Mouse (Mus musculus): ENCODE data around the gene Dcaf6.

Gene Dcaf6

DNA sequence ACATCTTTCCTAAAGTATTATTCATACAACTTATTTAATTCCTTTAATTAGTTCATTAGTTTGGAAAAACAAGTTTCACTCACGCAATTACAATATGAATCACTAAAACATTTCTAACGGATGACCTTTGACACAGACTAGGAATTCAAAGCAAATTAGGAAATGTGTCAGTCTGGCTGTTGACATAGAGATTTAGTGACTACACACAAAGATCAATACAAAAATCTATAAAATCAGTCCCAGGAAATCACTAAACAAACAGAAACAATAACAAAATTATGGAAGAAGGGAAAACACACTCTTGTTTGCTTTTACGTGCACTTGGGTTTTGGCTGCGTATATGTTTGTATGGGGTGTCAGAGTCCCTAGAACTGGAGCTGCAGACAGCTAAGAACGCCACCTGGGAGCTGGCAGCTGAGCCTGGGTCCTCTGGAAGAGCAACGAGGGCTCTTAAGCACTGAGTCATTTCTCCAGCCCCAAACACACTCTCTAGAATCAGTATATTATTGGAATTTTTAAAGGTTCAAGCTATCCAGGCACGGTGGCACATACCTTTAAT, 38.8 kb downstream of the Dcaf6 start:
- CTCF ChIA-PET = no interaction called here

- CTCF ChIA-PET = no interaction called here
Observed at GRCm38 (mm10) chr1:165396401-165396805, 63.9 kb downstream of the Dcaf6 start.

- CTCF ChIA-PET = no interaction called here
Observed at GRCm38 (mm10) chr1:165395940-165396339, 64.3 kb downstream of the Dcaf6 start.

DNA sequence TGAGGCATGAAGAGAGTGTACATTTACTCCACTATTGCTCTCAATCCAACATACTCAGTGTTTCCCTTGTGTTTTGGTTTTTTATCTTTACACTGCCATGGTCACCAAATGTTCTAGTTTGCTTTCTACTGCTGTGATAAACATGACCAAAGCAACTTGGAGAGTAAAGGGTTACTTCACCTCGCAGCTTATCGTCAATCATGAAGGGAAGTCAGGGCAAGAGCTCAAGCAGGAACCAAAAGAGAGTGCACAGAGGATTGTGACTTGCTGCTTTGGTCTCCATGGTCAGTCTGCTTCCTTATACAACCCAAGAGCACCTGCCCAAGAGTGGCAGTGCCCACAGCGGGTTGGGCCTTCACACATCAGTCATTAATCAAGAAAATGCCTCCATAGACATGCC, 65.4 kb downstream of the Dcaf6 start:
- CTCF ChIA-PET = no interaction called here

DNA sequence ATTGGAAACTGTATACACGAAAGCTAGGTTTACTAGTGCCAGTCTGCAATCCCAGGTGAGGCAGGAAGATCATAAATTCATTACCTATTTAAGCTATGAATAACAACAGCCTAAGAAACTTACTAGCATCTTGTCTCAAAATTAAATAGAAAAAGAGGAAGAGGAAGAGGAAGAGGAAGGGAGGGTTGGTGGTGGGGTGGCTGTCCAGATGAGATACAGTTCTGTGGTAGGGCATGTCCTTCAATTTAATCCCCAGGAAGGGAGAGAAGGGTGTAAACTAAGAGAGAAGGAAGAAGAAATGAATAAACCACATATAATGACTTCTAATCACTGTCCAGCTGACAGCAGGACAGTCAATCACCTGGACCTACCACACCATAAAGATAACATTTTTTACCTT, 67.2 kb downstream of the Dcaf6 start:
- CTCF ChIA-PET = no interaction called here

DNA sequence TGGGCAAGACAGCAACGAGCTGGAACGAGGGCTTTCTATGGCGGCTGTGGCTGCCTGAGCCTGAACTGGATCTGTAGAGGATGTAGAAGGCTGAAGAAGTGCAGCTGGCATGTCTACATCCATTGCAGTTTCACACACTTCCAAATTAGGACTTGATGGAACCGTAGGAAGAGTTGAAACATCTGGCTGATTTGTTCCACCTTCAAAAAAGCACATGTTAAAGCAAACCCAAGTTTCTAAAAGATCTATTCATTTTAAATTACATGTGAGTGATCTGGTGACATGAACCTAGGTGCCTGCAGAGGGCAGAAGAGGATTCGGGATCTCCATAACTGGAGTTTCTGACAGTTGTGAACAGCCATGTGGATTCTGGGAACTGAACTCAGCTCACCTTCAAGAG, 71.6 kb downstream of the Dcaf6 start:
- CTCF ChIA-PET = no interaction called here

GRCm38 (mm10) chr1:165386525-165386923, 73.8 kb downstream of the Dcaf6 start:
- CTCF ChIA-PET = no interaction called here

GRCm38 (mm10) chr1:165385810-165386524, 74.3 kb downstream of the Dcaf6 start:
- CTCF ChIA-PET = no interaction called here

GRCm38 (mm10) chr1:165373839-165374238, 86.4 kb downstream of the Dcaf6 start:
- CTCF ChIA-PET = no interaction called here

DNA sequence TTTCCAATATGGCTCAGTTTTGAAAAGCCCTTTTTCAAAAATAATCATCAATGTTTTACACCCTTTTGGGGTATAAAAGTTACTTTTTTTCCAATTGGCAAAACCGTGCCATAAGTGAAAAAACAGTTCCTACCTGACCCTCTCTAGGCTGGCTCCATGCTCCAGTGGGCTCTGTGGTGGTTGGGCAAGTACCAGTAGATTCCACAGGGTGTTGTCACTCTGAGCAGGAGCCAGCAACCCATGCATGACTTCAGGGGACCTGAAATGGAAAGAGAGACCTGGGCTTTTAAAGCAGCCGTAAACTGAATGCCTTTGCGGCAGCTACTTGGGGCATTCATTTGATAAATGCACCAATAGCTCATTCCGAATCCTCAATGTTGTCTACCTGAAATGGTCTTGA, 89.3 kb downstream of the Dcaf6 start:
- CTCF ChIA-PET = no interaction called here

- CTCF ChIA-PET = no interaction called here
Observed at GRCm38 (mm10) chr1:165365057-165365456, 95.2 kb downstream of the Dcaf6 start.

DNA sequence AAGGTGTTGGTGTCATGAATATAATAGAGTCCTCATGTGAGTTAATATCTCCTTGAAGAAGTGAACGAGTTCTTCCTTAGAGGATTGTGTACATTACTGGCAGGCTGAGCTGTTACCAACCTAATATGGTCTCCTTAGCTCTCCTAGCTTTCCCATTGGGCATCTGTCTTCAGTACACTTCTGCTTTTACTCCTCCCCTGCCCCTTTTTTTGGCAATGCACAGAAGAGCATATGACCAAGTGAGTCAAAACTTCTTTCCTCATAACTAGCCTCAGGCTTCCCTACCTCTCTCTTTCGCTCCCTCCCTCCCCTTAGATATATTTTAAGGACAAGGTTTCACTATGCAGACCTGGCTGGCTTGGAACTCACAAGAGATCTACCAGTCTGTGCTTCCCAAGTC, 97.0 kb downstream of the Dcaf6 start:
- CTCF ChIA-PET = no interaction called here

- CTCF ChIA-PET = no interaction called here
Observed at GRCm38 (mm10) chr1:165356347-165356746, 103.9 kb downstream of the Dcaf6 start.

- CTCF ChIA-PET = no interaction called here
Observed at GRCm38 (mm10) chr1:165348627-165349026, 111.6 kb downstream of the Dcaf6 start.

DNA sequence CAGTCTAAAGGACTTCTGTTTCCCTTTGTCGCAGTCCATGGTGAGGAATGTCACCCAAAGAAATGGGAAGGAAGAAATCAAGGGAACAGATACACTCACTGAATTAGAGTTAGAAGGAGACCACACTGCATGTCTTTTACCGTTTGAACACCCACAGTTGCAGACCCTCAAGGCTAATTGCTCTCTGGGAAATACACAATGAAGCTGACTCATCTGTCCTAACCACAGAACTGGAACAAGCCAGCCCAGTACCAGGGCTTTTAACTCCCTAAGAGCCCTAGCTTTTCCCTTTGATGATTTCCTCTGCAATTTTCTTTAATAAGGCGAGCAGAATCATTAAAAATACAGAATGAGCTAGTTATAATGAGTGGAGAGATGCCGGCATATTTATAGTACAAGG, 115.8 kb downstream of the Dcaf6 start:
- CTCF ChIA-PET = no interaction called here

- CTCF ChIA-PET = no interaction called here
Observed at GRCm38 (mm10) chr1:165342126-165342525, 118.1 kb downstream of the Dcaf6 start.

GRCm38 (mm10) chr1:165332797-165333196, 127.5 kb downstream of the Dcaf6 start:
- CTCF ChIA-PET = interaction anchor here (0.6 kb wide), 1 partner anchor 257 kb away, joined by 3 read pairs; no protein-coding TSS in a partner anchor

DNA sequence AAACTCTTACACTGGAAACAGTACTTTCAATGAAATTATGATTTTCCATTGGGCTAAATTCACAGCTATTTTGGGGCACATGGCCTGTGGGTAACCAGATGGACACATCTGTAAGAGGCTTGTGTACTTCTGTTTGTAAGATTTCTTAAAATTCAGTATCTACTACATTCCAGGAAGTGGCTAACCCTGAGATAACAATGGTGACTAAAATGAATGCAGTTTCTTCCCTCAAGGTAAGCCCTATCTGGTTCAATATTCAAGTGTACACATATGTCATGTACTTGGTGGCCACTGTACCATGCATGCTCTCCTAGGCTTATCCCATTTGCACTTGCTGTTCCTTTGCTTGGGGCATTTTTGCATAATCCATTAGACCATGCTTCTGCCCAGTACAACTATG, 129.4 kb downstream of the Dcaf6 start:
- CTCF ChIA-PET = no interaction called here

GRCm38 (mm10) chr1:165328384-165329289, 131.6 kb downstream of the Dcaf6 start:
- CTCF ChIA-PET = interaction anchor here (0.7 kb wide), 1 partner anchor 17 kb away, joined by 6 read pairs; no protein-coding TSS in a partner anchor

DNA sequence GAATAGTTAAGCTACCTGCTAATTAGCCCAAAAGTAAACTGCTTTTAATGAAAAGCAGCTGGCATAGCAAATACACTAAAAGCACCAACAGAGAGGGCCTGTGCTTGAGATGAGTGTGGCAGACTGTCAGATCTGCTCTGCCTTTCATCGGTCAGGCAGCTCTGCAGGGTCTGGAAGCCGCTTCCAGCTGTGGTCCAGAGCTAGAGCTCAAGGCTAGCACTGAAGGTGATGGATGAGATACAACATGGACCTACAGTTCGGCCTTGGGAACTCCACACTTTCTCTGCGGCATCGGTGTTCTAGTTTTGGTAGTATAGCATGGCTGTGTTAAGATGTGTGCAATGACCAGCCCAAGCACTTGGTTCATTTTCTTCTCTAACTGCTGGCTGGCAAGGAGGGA, 132.4 kb downstream of the Dcaf6 start:
- CTCF ChIA-PET = interaction anchor here (0.7 kb wide), 1 partner anchor 16 kb away, joined by 6 read pairs; no protein-coding TSS in a partner anchor

GRCm38 (mm10) chr1:165327370-165327769, 132.9 kb downstream of the Dcaf6 start:
- CTCF ChIA-PET = no interaction called here

DNA sequence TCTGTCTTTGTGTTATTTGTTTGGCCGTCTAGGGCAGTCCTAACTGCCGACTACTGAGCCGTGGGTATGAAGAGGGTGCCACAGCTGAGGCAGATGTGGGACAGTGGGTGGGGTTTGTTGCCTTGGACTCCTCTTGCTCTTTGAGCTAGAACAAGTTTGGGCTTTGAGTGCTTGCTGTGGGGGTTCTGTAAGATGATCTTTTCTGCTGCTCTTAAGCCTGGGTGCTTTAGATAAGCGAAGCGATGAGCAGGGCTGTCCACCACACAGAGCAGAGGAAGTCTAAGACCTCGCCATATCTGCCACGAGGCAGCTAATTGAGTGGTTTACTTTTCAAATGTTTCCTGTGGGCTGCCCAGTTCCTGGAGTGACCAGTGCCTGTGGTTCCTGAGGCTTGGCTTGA, 137.3 kb downstream of the Dcaf6 start:
- CTCF ChIA-PET = interaction anchor here (0.7 kb wide), 1 partner anchor 304 kb away, joined by 4 read pairs; no protein-coding TSS in a partner anchor

DNA sequence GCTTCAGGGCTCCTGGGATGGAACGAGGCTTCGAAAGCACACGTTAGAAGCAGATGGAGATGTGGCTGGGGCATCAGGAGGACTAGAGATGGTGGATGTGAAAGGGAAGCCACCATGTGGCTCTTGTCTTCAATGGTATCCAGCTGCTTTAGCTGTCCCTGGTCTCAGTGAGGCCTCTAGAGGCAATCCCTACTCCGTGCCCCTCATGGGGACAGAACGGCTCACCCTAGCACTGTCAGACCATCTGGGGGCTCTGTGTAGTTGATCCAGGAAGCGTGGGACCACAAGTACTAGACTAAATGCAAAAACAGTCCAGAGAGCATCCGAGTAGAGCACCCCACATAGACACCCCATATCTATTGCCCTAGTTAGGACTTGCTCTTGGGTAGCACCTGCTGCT, 138.4 kb downstream of the Dcaf6 start:
- CTCF ChIA-PET = interaction anchor here (0.8 kb wide), 1 partner anchor 218 kb away, joined by 3 read pairs; no protein-coding TSS in a partner anchor
